Mouse (Mus musculus): ENCODE data around the gene Clec18a.
A peak's percentile ranks its signal among the peaks of the same experiment; 100 is the strongest.
"Not testable (repeated sequence)": the region's sequence is repeated elsewhere in the genome, so short reads cannot be mapped to it uniquely, and the experiment has no call there.

Gene Clec18a

GRCm38 (mm10) chr8:111092326-111092725 is at the start of gene Clec18a:
TSS of gene Clec18a (minus strand) at chr8:111092426.
- not testable (repeated sequence) for DNase-seq (ENCODE audit: inconsistent ontology term)

- DNase-seq (ENCODE audit: inconsistent ontology term) = no peak
Measured at GRCm38 (mm10) chr8:111130756-111131155, 38.5 kb upstream of the Clec18a start.

GRCm38 (mm10) chr8:111119481-111119880 is 27.3 kb upstream of the Clec18a start:
- no peak for DNase-seq (ENCODE audit: inconsistent ontology term)

- no peak for DNase-seq (ENCODE audit: inconsistent ontology term)
Measured at GRCm38 (mm10) chr8:111114891-111115290, 22.7 kb upstream of the Clec18a start.

GRCm38 (mm10) chr8:111094719-111095302 is 2.6 kb upstream of the Clec18a start:
- DNase-seq (ENCODE audit: inconsistent ontology term) = not testable (repeated sequence)

- peak; percentile 93 for DNase-seq (ENCODE audit: inconsistent ontology term)
Measured at GRCm38 (mm10) chr8:111093865-111094718, 1.9 kb upstream of the Clec18a start, which contains the start of gene Pdpr. TSS of gene Pdpr (plus strand) at chr8:111094630.

- no peak for DNase-seq (ENCODE audit: inconsistent ontology term)
Measured at GRCm38 (mm10) chr8:111091706-111092105, 520 bp downstream of the Clec18a start.

GRCm38 (mm10) chr8:111090126-111090525 is 2.1 kb downstream of the Clec18a start:
- peak; percentile 37 for DNase-seq (ENCODE audit: inconsistent ontology term)

GRCm38 (mm10) chr8:111083936-111084335 is 8.3 kb downstream of the Clec18a start:
- DNase-seq (ENCODE audit: inconsistent ontology term) = not testable (repeated sequence)

GRCm38 (mm10) chr8:111081580-111082258 is 10.5 kb downstream of the Clec18a start:
- peak; percentile 56 for DNase-seq (ENCODE audit: inconsistent ontology term)

GRCm38 (mm10) chr8:111079861-111080271 is 12.4 kb downstream of the Clec18a start:
- no peak for DNase-seq (ENCODE audit: inconsistent ontology term)

GRCm38 (mm10) chr8:111079461-111079860 is 12.8 kb downstream of the Clec18a start:
- DNase-seq (ENCODE audit: inconsistent ontology term) = no peak

- DNase-seq (ENCODE audit: inconsistent ontology term) = no peak
Measured at GRCm38 (mm10) chr8:111075926-111076325, 16.3 kb downstream of the Clec18a start.

GRCm38 (mm10) chr8:111068660-111069059 is 23.6 kb downstream of the Clec18a start:
- not testable (repeated sequence) for DNase-seq (ENCODE audit: inconsistent ontology term)

- DNase-seq (ENCODE audit: inconsistent ontology term) = no peak
Measured at GRCm38 (mm10) chr8:111067439-111067838, 24.8 kb downstream of the Clec18a start.

GRCm38 (mm10) chr8:111066308-111066707 is 25.9 kb downstream of the Clec18a start:
- no peak for DNase-seq (ENCODE audit: inconsistent ontology term)

GRCm38 (mm10) chr8:111062893-111063292 is 29.3 kb downstream of the Clec18a start:
- DNase-seq (ENCODE audit: inconsistent ontology term) = no peak

- DNase-seq (ENCODE audit: inconsistent ontology term) = peak; percentile 90
Measured at GRCm38 (mm10) chr8:111062072-111062757, 30.0 kb downstream of the Clec18a start.

- peak; percentile 45 for DNase-seq (ENCODE audit: inconsistent ontology term)
Measured at GRCm38 (mm10) chr8:111061688-111062071, 30.5 kb downstream of the Clec18a start.

- peak; percentile 85 for DNase-seq (ENCODE audit: inconsistent ontology term)
Measured at GRCm38 (mm10) chr8:111058946-111059572, 33.2 kb downstream of the Clec18a start.

- peak; percentile 70 for DNase-seq (ENCODE audit: inconsistent ontology term)
Measured at GRCm38 (mm10) chr8:111056691-111057293, 35.4 kb downstream of the Clec18a start.
